50 mouse cellular contexts compared by ENCODE assay signal in the genomic region with DNA sequence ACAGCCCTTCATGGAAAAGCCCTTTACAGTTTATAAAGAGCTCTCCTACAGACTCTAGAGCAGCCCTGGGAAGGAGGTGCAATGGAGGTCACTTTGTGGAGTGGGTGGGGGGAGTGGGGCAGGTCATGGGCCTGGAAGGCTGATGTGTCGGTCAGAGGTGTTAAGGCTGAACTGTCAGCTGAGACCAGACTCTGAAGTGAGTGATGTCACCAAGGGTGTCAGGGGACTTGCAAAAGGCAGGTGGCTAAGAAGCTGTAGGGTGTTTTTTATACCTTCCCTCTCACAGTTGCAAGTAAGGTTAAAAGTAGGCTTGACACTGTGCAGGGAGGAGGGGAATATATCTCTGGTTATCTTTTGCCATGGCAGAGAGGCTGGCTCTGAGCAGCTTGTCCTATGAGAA. TPM values are rescaled to one million over a fixed set of nuclear protein-coding genes. Genes with fewer than 3 reads are reported as not detected.
"Had no signal": no experiment of that assay in that cellular context is flagged by ENCODE, and none has a peak within 500 bp of the region (broad histone marks: within the 10 kb centered on the region; RNA-seq: fewer than 3 reads in every experiment).

No protein-coding gene starts in this region.

- H3K4me1 ChIP-seq: heart, embryonic 15.5 days; hindbrain, embryonic 10.5 days; hindbrain, embryonic 12.5 days; hindbrain, embryonic 13.5 days; hindbrain, embryonic 15.5 days; intestine, embryonic 15.5 days had no signal

- DNase-seq: heart, adult 2 months; heart, postnatal 14 days; heart, postnatal 36 days; heart, postnatal 4 days; kidney, adult 11 months; kidney, adult 18-20 months; kidney, adult 2 months; kidney, adult 8-10 months; kidney, adult 9 months; kidney, postnatal 14 days; kidney, postnatal 25 days; kidney, postnatal 36 days; kidney, postnatal 4 days; layer of hippocampus, adult 9-11 months; layer of hippocampus, postnatal 36 days had no signal

- H3K27me3 ChIP-seq: heart, embryonic 13.5 days; heart, embryonic 15.5 days; hindbrain, embryonic 12.5 days; hindbrain, embryonic 13.5 days; hindbrain, embryonic 15.5 days; intestine, embryonic 15.5 days; kidney, embryonic 15.5 days had no signal

- H3K4me2 ChIP-seq: heart, embryonic 11.5 days; heart, embryonic 13.5 days; heart, embryonic 15.5 days; hindbrain, embryonic 12.5 days; hindbrain, embryonic 13.5 days; hindbrain, embryonic 14.5 days; hindbrain, embryonic 15.5 days; intestine, embryonic 15.5 days; kidney, embryonic 15.5 days had no signal

- H3K36me3 ChIP-seq: heart, embryonic 10.5 days; heart, embryonic 13.5 days; heart, embryonic 15.5 days; hindbrain, embryonic 10.5 days; hindbrain, embryonic 12.5 days; hindbrain, embryonic 13.5 days; hindbrain, embryonic 15.5 days; intestine, embryonic 15.5 days; kidney, embryonic 15.5 days had no signal

- H3K9ac ChIP-seq: heart, embryonic 13.5 days; heart, embryonic 15.5 days; hindbrain, embryonic 12.5 days; hindbrain, embryonic 13.5 days; hindbrain, embryonic 14.5 days; hindbrain, embryonic 15.5 days; intestine, embryonic 15.5 days; kidney, embryonic 15.5 days had no signal

- H3K4me3 ChIP-seq: heart, adult 2 months; heart, embryonic 10.5 days; heart, embryonic 13.5 days; heart, embryonic 15.5 days; hindbrain, embryonic 10.5 days; hindbrain, embryonic 12.5 days; hindbrain, embryonic 13.5 days; hindbrain, embryonic 15.5 days; intestine, embryonic 15.5 days; kidney, embryonic 15.5 days; layer of hippocampus, adult 2 months; left cerebral cortex, adult 2 months had no signal

- H3K9me3 ChIP-seq: heart, embryonic 10.5 days; heart, embryonic 13.5 days; heart, embryonic 15.5 days; hindbrain, embryonic 10.5 days; hindbrain, embryonic 12.5 days; hindbrain, embryonic 13.5 days; hindbrain, embryonic 15.5 days; intestine, embryonic 15.5 days; kidney, embryonic 15.5 days had no signal

- ATAC-seq: hindbrain, embryonic 16.5 days; hindbrain, postnatal 0 days; inflammation-experienced regulatory T-cells, adult 6 months; intestine, embryonic 15.5 days; intestine, embryonic 16.5 days; intestine, postnatal 0 days had no signal

- H3K27ac ChIP-seq: heart, adult 2 months; heart, embryonic 10.5 days; heart, embryonic 13.5 days; heart, embryonic 15.5 days; hindbrain, embryonic 10.5 days; hindbrain, embryonic 12.5 days; hindbrain, embryonic 13.5 days; hindbrain, embryonic 14.5 days; hindbrain, embryonic 15.5 days; hindbrain, postnatal 0 days; intestine, embryonic 15.5 days; kidney, embryonic 15.5 days; kidney, postnatal 0 days; layer of hippocampus, adult 2 months; left cerebral cortex, adult 2 months had no signal

RNA-seq across cellular contexts. Expression of a gene that starts 2.3 kb away (rescaled TPM):
- total RNA-seq: heart, adult 2 months; heart, adult 8-10 months; heart, postnatal 14 days; heart, postnatal 25 days; heart, postnatal 36 days; heart, postnatal 4 days; hematopoietic stem cell, adult 5-6 weeks; hindbrain, postnatal 0 days; layer of hippocampus, adult 18-20 months; layer of hippocampus, adult 2 months; layer of hippocampus, adult 8-10 months; layer of hippocampus, postnatal 10 days; layer of hippocampus, postnatal 14 days; layer of hippocampus, postnatal 25 days; layer of hippocampus, postnatal 36 days; left cerebral cortex, adult 18-20 months; left cerebral cortex, adult 2 months had no signal
- polyA plus RNA-seq: heart, adult 2 months; heart, embryonic 10.5 days; heart, embryonic 11.5 days; heart, embryonic 13.5 days; heart, embryonic 15.5 days; heart, embryonic 16.5 days; heart, postnatal 0 days; hindbrain, embryonic 10.5 days; hindbrain, embryonic 11.5 days; hindbrain, embryonic 12.5 days; hindbrain, embryonic 13.5 days; hindbrain, embryonic 14.5 days; hindbrain, embryonic 16.5 days; hindbrain, postnatal 0 days; inflammation-experienced regulatory T-cells, adult 6 months; kidney, adult 2 months; kidney, embryonic 14.5 days; kidney, embryonic 15.5 days; kidney, embryonic 16.5 days; kidney, postnatal 0 days had no signal

RNA-seq across cellular contexts. Expression of a gene that starts 16.3 kb away (rescaled TPM):
- total RNA-seq: heart, adult 2 months; heart, adult 8-10 months; heart, postnatal 14 days; heart, postnatal 25 days; heart, postnatal 36 days; heart, postnatal 4 days; hematopoietic stem cell, adult 5-6 weeks; hindbrain, postnatal 0 days; layer of hippocampus, adult 18-20 months; layer of hippocampus, adult 2 months; layer of hippocampus, adult 8-10 months; layer of hippocampus, postnatal 10 days; layer of hippocampus, postnatal 14 days; layer of hippocampus, postnatal 25 days; layer of hippocampus, postnatal 36 days; left cerebral cortex, adult 18-20 months; left cerebral cortex, adult 2 months had no signal
- polyA plus RNA-seq: heart, adult 2 months; heart, embryonic 11.5 days; heart, embryonic 14.5 days; heart, embryonic 15.5 days; heart, embryonic 16.5 days; hindbrain, embryonic 10.5 days; hindbrain, embryonic 12.5 days; hindbrain, embryonic 13.5 days; hindbrain, embryonic 14.5 days; hindbrain, embryonic 15.5 days; hindbrain, embryonic 16.5 days; hindbrain, postnatal 0 days; inflammation-experienced regulatory T-cells, adult 6 months; kidney, adult 2 months; kidney, embryonic 14.5 days; kidney, embryonic 16.5 days had no signal

RNA-seq across cellular contexts. Expression of a gene that starts 27.1 kb away (rescaled TPM):
- total RNA-seq: heart, adult 2 months; heart, adult 8-10 months; heart, postnatal 14 days; heart, postnatal 25 days; heart, postnatal 36 days; heart, postnatal 4 days; hematopoietic stem cell, adult 5-6 weeks; hindbrain, postnatal 0 days; layer of hippocampus, adult 18-20 months; layer of hippocampus, adult 2 months; layer of hippocampus, adult 8-10 months; layer of hippocampus, postnatal 10 days; layer of hippocampus, postnatal 14 days; layer of hippocampus, postnatal 25 days; layer of hippocampus, postnatal 36 days; left cerebral cortex, adult 18-20 months; left cerebral cortex, adult 2 months had no signal
- polyA plus RNA-seq: heart, adult 2 months; heart, embryonic 10.5 days; heart, embryonic 11.5 days; heart, embryonic 13.5 days; heart, embryonic 14.5 days; heart, embryonic 15.5 days; heart, embryonic 16.5 days; heart, postnatal 0 days; hindbrain, embryonic 10.5 days; hindbrain, embryonic 11.5 days; hindbrain, embryonic 12.5 days; hindbrain, embryonic 13.5 days; hindbrain, embryonic 14.5 days; hindbrain, embryonic 15.5 days; hindbrain, embryonic 16.5 days; hindbrain, postnatal 0 days; inflammation-experienced regulatory T-cells, adult 6 months; kidney, adult 2 months; kidney, embryonic 14.5 days; kidney, embryonic 15.5 days; kidney, embryonic 16.5 days; kidney, postnatal 0 days had no signal

RNA-seq across cellular contexts. Expression of a gene that starts 53.8 kb away (rescaled TPM):
- total RNA-seq: heart, adult 2 months had no signal
- polyA plus RNA-seq: hindbrain, embryonic 10.5 days; hindbrain, embryonic 11.5 days; intestine, embryonic 14.5 days; intestine, postnatal 0 days; kidney, embryonic 14.5 days; kidney, postnatal 0 days had no signal
